Mouse (Mus musculus) limb, embryonic 15.5 days (tissue): ENCODE data around the gene Sec16a. TPM values are rescaled to one million over a fixed set of nuclear protein-coding genes. Genes with fewer than 3 reads are reported as not detected.
A peak's percentile ranks its signal among the peaks of the same experiment; 100 is the strongest.
"Not testable (repeated sequence)": the region's sequence is repeated elsewhere in the genome, so short reads cannot be mapped to it uniquely, and the experiment has no call there.

Source experiments
- ATAC-seq: fragments of 200-750 bp; cut with Nextera tagmentation; 2 replicates; pipeline ENCODE4 v1.8.0; 2017; ENCODE audit warnings: low read depth, moderate TSS enrichment; ENCODE audit not compliant: insufficient number of reproducible peaks, low FRiP score, low TSS enrichment
- H3K27ac ChIP-seq: fragments of 300-500 bp; sonication (generic); 2 replicates; pipeline ENCODE4 v1.5.1; 2015; ENCODE audit warnings: moderate library complexity, mild to moderate bottlenecking, inconsistent platforms
- H3K27me3 ChIP-seq: fragments of 300-500 bp; sonication (generic); 2 replicates; pipeline ENCODE4 v1.6.1; 2015; ENCODE audit warnings: inconsistent platforms
- H3K36me3 ChIP-seq: fragments of 300-500 bp; sonication (generic); 2 replicates; pipeline ENCODE4 v1.6.1; 2015; ENCODE audit warnings: inconsistent platforms
- H3K4me1 ChIP-seq: fragments of 300-500 bp; sonication (generic); 2 replicates; pipeline ENCODE4 v1.6.1; 2015; ENCODE audit warnings: inconsistent platforms
- H3K4me2 ChIP-seq: fragments of 300-500 bp; sonication (generic); 2 replicates; pipeline ENCODE4 v1.6.1; 2015; ENCODE audit warnings: mild to moderate bottlenecking, inconsistent platforms
- H3K4me3 ChIP-seq: fragments of 300-500 bp; sonication (generic); 2 replicates; pipeline ENCODE4 v1.5.1; 2015; ENCODE audit warnings: mild to moderate bottlenecking, inconsistent platforms
- H3K9ac ChIP-seq: fragments of 300-500 bp; sonication (generic); 2 replicates; pipeline ENCODE4 v1.6.1; 2015; ENCODE audit warnings: inconsistent platforms
- H3K9me3 ChIP-seq: fragments of 300-500 bp; sonication (generic); 2 replicates; pipeline ENCODE4 v1.6.1; 2016; ENCODE audit warnings: inconsistent platforms
- WGBS: fragments of 180-500 bp; shearing (Covaris S2); methylation state at CpG from one replicate; pipeline ENCODE4 v1.1.7; 2015; 5-methylcytosine and 5-hydroxymethylcytosine counted together
- polyA plus RNA-seq: library from polyadenylated mRNA; unstranded; fragments of >200 nt; fragmentation: Nextera tagmentation; extraction: Ambion mirVana; gene quantifications from 2 replicates; pipeline ENCODE4 v1.2.1, GENCODE M21; 2015

The Sec16a gene
- polyA plus RNA-seq, 1 experiment from 2014 or later = 30.5 TPM

GRCm38 (mm10) chr2:26400296-26400695 lies 44.7 kb downstream of the Sec16a start:
- no peaks in the 10 kb centered on the region for H3K9me3 ChIP-seq
- 88% methylated on average over 5 of the region's 5 CpGs for WGBS
- H3K36me3 ChIP-seq = peaks cover 77% of the 10 kb centered on the region
- H3K4me3 ChIP-seq = no peak overlapping the region
- H3K4me2 ChIP-seq = no peak overlapping the region
- no peaks in the 10 kb centered on the region for H3K4me1 ChIP-seq
- no peak overlapping the region for H3K27ac ChIP-seq
- H3K9ac ChIP-seq = no peak overlapping the region
- ATAC-seq = no peak
- H3K27me3 ChIP-seq = no peaks in the 10 kb centered on the region

GRCm38 (mm10) chr2:26399647-26400046 lies 45.4 kb downstream of the Sec16a start:
- Histone ChIP-seq H3K27me3 (no peaks in the 10 kb centered on the region), H3K4me2 (no peak overlapping the region), H3K9ac (0 out of 2 replicates have a peak overlapping the region, but pooled peaks have one; percentile 2), H3K4me3 (no peak overlapping the region), H3K27ac (no peak overlapping the region), H3K36me3 (peaks cover 84% of the 10 kb centered on the region), H3K4me1 (no peaks in the 10 kb centered on the region), H3K9me3 (no peaks in the 10 kb centered on the region)
- ATAC-seq = no peak
- 86% methylated on average over 5 of the region's 5 CpGs for WGBS

- no peaks in the 10 kb centered on the region for H3K9me3 ChIP-seq
- no peaks in the 10 kb centered on the region for H3K4me1 ChIP-seq
- no peak overlapping the region for H3K4me3 ChIP-seq
- WGBS = 86% methylated on average over 8 of the region's 8 CpGs
- no peak overlapping the region for H3K9ac ChIP-seq
- H3K27me3 ChIP-seq = no peaks in the 10 kb centered on the region
- no peak overlapping the region for H3K27ac ChIP-seq
- H3K36me3 ChIP-seq = peaks cover 90% of the 10 kb centered on the region
- H3K4me2 ChIP-seq = no peak overlapping the region
- ATAC-seq = no peak
Measured at GRCm38 (mm10) chr2:26398978-26399377, 46.0 kb downstream of the Sec16a start.

- Histone ChIP-seq H3K27ac (no peak overlapping the region), H3K4me3 (no peak overlapping the region), H3K36me3 (peaks cover 74% of the 10 kb centered on the region), H3K9me3 (no peaks in the 10 kb centered on the region), H3K9ac (no peak overlapping the region), H3K27me3 (no peaks in the 10 kb centered on the region), H3K4me2 (no peak overlapping the region), H3K4me1 (peaks cover 21% of the 10 kb centered on the region)
- WGBS = 93% methylated on average over 6 of the region's 6 CpGs
- ATAC-seq = no peak
Measured at GRCm38 (mm10) chr2:26391617-26392016, 53.4 kb downstream of the Sec16a start.

GRCm38 (mm10) chr2:26390954-26391353 lies 54.1 kb downstream of the Sec16a start:
- no peak for ATAC-seq
- Histone ChIP-seq H3K27ac (no peak overlapping the region), H3K9ac (no peak overlapping the region), H3K27me3 (no peaks in the 10 kb centered on the region), H3K9me3 (no peaks in the 10 kb centered on the region), H3K4me2 (no peak overlapping the region), H3K4me1 (peaks cover 21% of the 10 kb centered on the region), H3K36me3 (peaks cover 74% of the 10 kb centered on the region), H3K4me3 (no peak overlapping the region)
- WGBS = 82% methylated on average over 3 of the region's 3 CpGs

GRCm38 (mm10) chr2:26389154-26389690 lies 55.8 kb downstream of the Sec16a start, which contains the start of the genes Entr1 and Pmpca:
Gene Entr1 (minus strand): TSS chr2:26389316.
Gene Pmpca (plus strand): TSS chr2:26389339.
- H3K9ac ChIP-seq = peak within 1 kb of the TSS; percentile 88
- peaks cover 21% of the 10 kb centered on the region for H3K4me1 ChIP-seq
- no peaks in the 10 kb centered on the region for H3K9me3 ChIP-seq
- WGBS = under 1% methylated on average over 56 of the region's 60 CpGs
- peak within 1 kb of the TSS; percentile 91 for H3K4me2 ChIP-seq
- H3K27me3 ChIP-seq = no peaks in the 10 kb centered on the region
- peak within 1 kb of the TSS; percentile 79 for H3K27ac ChIP-seq
- peaks cover 74% of the 10 kb centered on the region for H3K36me3 ChIP-seq
- peak; percentile 80 for ATAC-seq
- H3K4me3 ChIP-seq = peak within 1 kb of the TSS; percentile 98

GRCm38 (mm10) chr2:26388682-26389153 lies 56.3 kb downstream of the Sec16a start:
- no peaks in the 10 kb centered on the region for H3K27me3 ChIP-seq
- WGBS = under 1% methylated on average over 43 of the region's 45 CpGs
- peaks cover 74% of the 10 kb centered on the region for H3K36me3 ChIP-seq

GRCm38 (mm10) chr2:26387713-26388112 lies 57.3 kb downstream of the Sec16a start:
- 95% methylated on average over 3 of the region's 3 CpGs for WGBS
- no peak overlapping the region for H3K9ac ChIP-seq
- no peak overlapping the region for H3K27ac ChIP-seq
- no peaks in the 10 kb centered on the region for H3K9me3 ChIP-seq
- H3K4me1 ChIP-seq = peaks cover 21% of the 10 kb centered on the region
- ATAC-seq = no peak
- peak overlapping the region; percentile 98; the same call in 1 of the 2 replicates for H3K4me3 ChIP-seq
- peak overlapping the region; percentile 91 for H3K4me2 ChIP-seq
- H3K27me3 ChIP-seq = no peaks in the 10 kb centered on the region
- peaks cover 74% of the 10 kb centered on the region for H3K36me3 ChIP-seq

More at GRCm38 (mm10) chr2:26388682-26389153, 56.3 kb downstream of the Sec16a start:
- Histone ChIP-seq H3K9me3 (no peaks in the 10 kb centered on the region), H3K9ac (peak overlapping the region; percentile 88), H3K4me2 (peak overlapping the region; percentile 91), H3K4me3 (peak overlapping the region; percentile 98), H3K27ac (peak overlapping the region; percentile 79), H3K4me1 (peaks cover 21% of the 10 kb centered on the region)
- peak; percentile 22; the same call in 1 of the 2 replicates for ATAC-seq

GRCm38 (mm10) chr2:26380871-26381270 lies 64.1 kb downstream of the Sec16a start:
- ATAC-seq, H3K27ac ChIP-seq, H3K27me3 ChIP-seq, H3K9me3 ChIP-seq, H3K9ac ChIP-seq, H3K4me1 ChIP-seq: not testable (repeated sequence)
- Histone ChIP-seq H3K36me3 (peaks cover 72% of the 10 kb centered on the region), H3K4me3 (peak overlapping the region; percentile 81), H3K4me2 (peak overlapping the region; percentile 84)
- WGBS = 37% methylated on average over 6 of the region's 6 CpGs

GRCm38 (mm10) chr2:26380131-26380771 lies 64.8 kb downstream of the Sec16a start, which contains the start of gene Snapc4:
Gene Snapc4 (minus strand): TSS chr2:26380653.
- peak; percentile 79; the same call in 1 of the 2 replicates for ATAC-seq
- Histone ChIP-seq H3K4me2 (peak within 1 kb of the TSS; percentile 84), H3K9me3 (no peaks in the 10 kb centered on the region), H3K4me1 (peaks cover 9% of the 10 kb centered on the region; the same call in 1 of the 2 replicates), H3K27ac (peak within 1 kb of the TSS; percentile 75), H3K36me3 (peaks cover 71% of the 10 kb centered on the region), H3K9ac (peak within 1 kb of the TSS; percentile 77), H3K4me3 (peak within 1 kb of the TSS; percentile 81), H3K27me3 (no peaks in the 10 kb centered on the region)
- under 1% methylated on average over 38 of the region's 38 CpGs for WGBS

- Histone ChIP-seq H3K9ac (no peak overlapping the region), H3K27me3 (no peaks in the 10 kb centered on the region), H3K4me3 (no peak overlapping the region), H3K4me1 (no peaks in the 10 kb centered on the region), H3K4me2 (no peak overlapping the region), H3K9me3 (no peaks in the 10 kb centered on the region), H3K36me3 (peaks cover 96% of the 10 kb centered on the region), H3K27ac (no peak overlapping the region)
- WGBS = 94% methylated on average over 8 of the region's 8 CpGs
- no peak for ATAC-seq
Measured at GRCm38 (mm10) chr2:26372396-26372795, 72.6 kb downstream of the Sec16a start.

GRCm38 (mm10) chr2:26368572-26368971 lies 76.4 kb downstream of the Sec16a start:
- H3K27ac ChIP-seq = no peak overlapping the region
- H3K9ac ChIP-seq = no peak overlapping the region
- no peaks in the 10 kb centered on the region for H3K9me3 ChIP-seq
- no peak overlapping the region for H3K4me3 ChIP-seq
- peaks cover 97% of the 10 kb centered on the region for H3K36me3 ChIP-seq
- H3K4me1 ChIP-seq = peaks cover 12% of the 10 kb centered on the region
- 70% methylated on average over 1 of the region's 1 CpGs for WGBS
- H3K4me2 ChIP-seq = no peak overlapping the region
- no peak for ATAC-seq
- no peaks in the 10 kb centered on the region for H3K27me3 ChIP-seq
